Mouse (Mus musculus): ENCODE data around the gene Alkbh3.

Alkbh3 gene

GRCm38 (mm10) chr2:94010335-94011291, at the start of gene Alkbh3:
Alkbh3 (minus strand) TSS chr2:94010807.
- DNase-seq (ENCODE audit: low spot score): peak; percentile 89

- peak; percentile 8 for DNase-seq (ENCODE audit: low spot score)
These were observed 48.9 kb upstream of the Alkbh3 start for GRCm38 (mm10) chr2:94059459-94059858.

GRCm38 (mm10) chr2:94054813-94055212, 44.2 kb upstream of the Alkbh3 start:
- DNase-seq (ENCODE audit: low spot score): peak; percentile 38

DNA sequence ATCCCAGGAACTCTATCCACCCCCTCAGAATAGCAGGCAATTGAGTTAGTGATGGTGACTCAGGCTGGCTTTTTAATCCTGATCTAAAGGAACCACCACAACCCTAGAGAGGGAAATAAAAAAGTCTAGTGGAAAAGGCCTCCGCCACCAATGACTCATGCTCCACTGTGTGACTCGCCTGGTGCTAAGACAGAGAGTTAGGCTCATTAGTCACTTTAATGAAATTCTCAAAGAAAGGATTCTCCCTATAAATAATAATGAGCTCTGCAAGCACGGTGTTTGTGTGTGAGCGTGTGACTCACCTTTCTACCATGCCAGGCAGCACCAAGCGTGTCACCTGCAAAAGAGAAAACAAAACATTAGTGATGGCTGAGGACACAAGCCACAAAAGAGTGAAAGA, 41.3 kb upstream of the Alkbh3 start:
- DNase-seq (ENCODE audit: low spot score): no peak

GRCm38 (mm10) chr2:94050901-94051300, 40.3 kb upstream of the Alkbh3 start:
- no peak for DNase-seq (ENCODE audit: low spot score)

DNA sequence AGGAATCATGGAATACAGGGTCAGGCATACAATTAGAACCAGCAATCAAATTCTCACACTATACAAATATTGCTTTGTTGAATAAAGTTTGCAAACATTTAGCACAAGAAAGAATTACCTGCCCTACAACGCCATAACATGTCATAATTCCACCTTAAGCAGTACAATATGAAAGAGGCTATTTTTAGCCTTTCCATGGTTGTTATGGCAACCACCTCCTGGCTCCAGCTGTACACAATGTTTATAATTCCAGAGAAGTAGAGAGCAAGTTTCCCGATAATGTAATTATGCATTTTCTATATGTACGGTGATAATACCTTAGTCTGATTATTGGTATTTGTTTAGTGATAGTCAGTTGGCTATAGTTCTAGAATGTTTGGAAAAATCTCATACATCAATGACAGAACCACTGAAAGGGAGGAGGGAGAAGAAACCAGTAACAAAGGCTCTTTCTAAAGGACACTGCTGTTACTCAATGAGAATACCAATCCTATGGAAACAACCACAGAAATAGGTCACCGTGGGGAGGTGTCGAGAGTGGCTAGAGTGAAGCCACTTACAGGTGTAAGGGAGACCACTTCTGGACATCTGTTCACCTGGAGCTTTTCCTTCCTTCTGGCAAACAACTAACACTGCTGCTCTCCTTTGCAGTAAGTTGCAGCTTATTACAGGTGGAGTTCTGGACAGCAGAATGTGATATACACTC, 39.0 kb upstream of the Alkbh3 start:
- no peak for DNase-seq (ENCODE audit: low spot score)

DNA sequence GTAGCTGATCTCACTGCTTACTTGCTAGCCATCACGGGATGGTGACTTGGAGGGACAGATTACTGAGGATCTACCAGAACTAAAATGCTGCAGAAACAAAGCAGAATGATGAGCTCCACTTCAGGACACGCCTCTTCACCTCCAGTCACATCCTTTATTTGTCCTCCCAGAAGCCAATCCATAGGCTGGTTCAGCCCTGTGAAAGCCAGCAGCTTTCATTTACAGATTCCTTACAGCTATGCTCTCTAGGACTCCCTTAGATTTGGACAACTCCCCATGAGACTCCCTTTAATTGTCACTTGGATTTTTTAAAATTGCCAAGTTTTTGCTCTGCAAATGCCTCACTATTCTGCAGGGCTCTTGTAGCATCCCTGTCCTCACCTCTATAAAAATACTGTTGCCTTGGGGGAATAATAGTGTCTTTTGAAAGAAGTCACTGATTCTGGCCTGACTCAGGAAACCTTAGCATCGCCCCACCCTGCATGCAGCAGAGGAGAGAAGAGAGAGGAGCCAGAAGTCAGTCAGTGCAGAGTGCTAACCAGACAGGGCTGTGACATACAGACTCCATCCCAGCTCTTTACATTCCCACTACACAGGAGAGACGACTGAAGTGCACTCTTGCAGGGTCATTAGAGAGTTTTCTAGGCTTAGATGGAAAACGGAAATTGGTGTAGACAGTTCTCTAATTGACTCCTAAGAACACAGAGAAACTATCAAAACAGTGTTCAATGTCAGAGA, 38.3 kb upstream of the Alkbh3 start:
- DNase-seq (ENCODE audit: low spot score): no peak

DNA sequence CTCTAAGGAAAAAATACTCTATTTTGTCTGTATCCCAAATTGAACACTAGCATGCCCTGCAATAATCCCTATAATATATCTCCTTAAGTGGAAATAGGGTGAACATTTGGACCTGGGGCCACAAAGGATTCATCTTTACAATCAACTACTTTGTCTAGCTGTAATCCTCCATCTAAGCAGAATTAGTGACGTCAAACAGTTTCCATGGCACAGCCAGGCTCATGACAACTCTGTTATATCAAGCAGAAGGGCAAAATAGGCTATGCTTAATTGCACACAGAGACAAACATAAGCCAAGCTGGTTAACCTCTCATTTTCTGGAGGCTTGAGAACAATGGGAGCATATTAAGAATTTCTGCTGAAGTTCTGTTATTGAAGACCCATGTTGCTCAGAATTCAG, 37.7 kb upstream of the Alkbh3 start:
- no peak for DNase-seq (ENCODE audit: low spot score)

DNA sequence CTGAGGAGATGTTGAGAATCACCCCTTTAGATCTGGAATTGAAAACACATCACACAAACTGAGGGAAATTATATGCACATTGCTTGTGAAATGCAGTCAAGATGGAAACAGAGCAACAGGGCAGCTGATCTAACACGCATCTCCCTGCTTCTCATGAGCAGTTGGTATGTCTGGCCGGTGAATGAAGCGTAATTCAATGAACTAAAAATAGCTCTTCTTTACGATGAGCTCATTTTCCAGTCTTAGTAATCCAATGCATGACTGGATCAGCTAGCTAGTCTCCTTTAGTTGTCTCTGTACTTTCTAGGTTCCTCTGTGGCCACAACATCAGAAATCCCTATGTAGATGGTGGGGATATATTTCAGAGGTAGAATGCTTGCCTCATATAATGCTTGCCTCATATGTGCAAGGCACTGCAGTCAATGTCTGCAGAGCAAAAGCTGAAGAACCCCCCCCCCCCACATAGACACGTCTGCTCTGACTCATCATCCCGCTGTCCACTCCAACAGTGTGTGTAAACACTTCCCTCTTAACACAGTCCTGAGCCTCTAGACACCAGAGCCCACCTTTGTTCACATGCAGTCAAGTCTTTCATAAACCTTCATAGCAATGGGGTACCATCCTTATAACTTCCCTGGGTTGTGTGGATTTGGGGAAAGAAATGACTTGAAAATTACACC, 34.9 kb upstream of the Alkbh3 start:
- no peak for DNase-seq (ENCODE audit: low spot score)

DNA sequence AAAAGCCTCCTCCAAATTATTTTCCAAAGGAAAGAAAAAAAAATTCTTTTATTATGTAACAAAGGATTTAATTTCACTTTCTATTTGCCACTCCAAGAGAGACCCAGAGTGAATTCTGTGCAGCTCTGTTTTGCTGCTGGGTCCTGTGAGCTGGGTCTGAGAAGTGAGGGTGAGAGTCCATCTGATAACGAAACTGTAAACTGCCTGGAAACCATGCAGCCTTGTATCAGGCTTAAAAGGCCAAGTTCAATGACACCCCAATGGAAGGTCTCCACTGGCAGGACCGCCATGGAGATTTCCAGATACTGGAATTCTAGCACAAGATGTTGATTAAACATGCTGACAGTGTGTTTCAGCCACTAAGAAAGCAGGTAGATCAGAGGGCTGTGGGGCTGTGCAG, 33.6 kb upstream of the Alkbh3 start:
- no peak for DNase-seq (ENCODE audit: low spot score)

DNA sequence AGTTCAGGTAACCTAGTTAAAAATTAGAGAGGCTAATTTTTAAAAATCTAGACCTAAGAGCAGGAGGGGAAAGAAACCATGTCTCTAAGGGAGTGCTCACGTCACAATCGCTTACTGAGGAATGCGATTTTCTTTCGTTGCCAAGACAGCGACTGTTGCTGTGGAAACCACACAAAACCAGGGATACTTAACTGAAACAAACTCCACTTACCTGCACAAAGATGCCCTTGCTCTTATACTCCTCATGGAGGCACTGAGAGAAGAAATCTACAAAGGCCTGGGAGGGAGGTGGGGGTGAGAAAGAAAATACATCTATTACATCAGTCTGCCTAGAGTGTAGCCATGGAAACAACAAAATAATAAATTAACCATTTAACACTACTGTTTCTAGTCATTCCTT, 33.1 kb upstream of the Alkbh3 start:
- DNase-seq (ENCODE audit: low spot score): no peak

- DNase-seq (ENCODE audit: low spot score): no peak
These were observed 31.9 kb upstream of the Alkbh3 start for GRCm38 (mm10) chr2:94042461-94042860.

- DNase-seq (ENCODE audit: low spot score): no peak
These were observed 30.0 kb upstream of the Alkbh3 start for GRCm38 (mm10) chr2:94040391-94041125.

DNA sequence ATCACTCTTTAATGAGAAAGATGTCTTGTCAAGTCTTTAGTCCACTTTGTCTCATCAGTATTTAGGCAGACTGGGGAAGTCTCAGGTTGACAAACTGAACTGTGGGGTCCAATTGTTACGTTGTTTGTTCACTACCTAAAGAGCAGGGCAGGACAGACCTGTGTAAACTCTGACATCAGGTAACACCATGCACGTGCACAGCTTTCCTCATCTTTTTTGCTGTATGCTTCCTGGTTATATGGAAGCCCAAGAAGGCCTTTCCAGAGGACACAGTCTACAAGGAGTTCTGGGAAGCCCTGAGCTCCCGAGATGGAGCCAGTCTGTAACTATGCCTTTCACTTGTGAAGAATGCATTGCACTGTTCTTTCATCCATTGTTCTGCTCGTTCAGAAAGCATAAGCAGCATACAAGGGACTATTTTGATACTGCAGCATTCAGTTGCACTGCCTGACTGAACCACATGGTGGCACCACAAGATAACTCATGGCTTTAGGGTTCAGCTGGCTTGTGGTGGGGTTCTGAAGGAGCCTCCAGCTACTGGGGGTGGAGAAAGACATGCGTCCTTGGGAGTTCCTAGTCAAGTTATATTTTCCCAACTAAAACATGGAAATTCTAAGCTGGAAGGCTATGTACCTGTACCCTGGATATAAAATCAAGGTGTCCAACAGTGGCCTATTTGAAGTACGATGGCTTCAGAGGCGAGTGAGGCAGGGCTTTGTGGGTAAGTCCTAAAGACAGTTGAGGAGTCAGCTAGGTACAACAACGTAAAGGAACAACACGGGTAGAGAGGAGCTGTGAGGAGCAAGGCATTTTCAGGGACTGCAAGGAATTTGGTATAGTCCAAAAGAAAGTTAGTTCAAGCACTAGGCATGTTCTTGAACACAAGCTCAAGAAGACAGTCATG, 25.1 kb upstream of the Alkbh3 start:
- DNase-seq (ENCODE audit: low spot score): peak; percentile 38

DNA sequence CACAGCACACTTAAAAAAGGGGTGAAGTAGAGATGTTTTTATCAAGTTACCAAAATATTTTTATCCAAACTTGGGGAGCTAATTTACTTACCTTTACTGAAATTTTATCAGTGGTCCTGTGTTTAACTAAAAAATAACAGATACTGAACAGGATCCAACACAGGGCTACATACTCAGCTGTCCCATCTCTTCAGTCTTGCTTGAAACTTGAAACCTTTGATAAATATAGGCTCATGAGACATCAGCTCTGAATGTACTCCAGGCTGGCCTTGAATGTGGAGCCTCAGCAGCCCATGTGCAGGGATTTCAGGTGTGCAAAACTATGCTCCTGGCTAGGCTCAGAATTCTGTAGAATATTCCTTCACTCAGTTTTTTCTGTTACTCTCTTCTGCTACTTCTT, 20.0 kb upstream of the Alkbh3 start:
- DNase-seq (ENCODE audit: low spot score): no peak

DNA sequence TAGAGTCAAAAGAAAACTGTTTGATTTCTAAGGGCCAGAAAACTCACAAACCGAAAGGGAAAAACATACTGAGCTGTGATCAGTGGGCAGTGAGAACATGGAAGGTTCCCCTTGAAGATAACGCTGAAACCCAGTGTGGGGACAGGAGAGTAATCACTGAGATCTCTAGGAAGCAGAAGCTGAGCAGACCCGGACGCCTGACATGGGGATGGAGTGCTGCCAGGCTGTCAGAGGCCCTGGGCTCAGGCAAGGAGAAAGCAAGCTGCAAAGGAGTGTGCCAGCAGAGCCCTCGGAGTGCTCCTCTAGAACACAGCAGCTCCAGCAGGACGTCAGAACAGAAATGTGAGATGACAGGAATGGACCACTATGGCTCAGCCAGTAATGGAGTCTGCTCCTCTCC, 14.0 kb upstream of the Alkbh3 start:
- DNase-seq (ENCODE audit: low spot score): no peak

- DNase-seq (ENCODE audit: low spot score): peak; percentile 84
These were observed 8.3 kb downstream of the Alkbh3 start for GRCm38 (mm10) chr2:94002331-94002730.

DNA sequence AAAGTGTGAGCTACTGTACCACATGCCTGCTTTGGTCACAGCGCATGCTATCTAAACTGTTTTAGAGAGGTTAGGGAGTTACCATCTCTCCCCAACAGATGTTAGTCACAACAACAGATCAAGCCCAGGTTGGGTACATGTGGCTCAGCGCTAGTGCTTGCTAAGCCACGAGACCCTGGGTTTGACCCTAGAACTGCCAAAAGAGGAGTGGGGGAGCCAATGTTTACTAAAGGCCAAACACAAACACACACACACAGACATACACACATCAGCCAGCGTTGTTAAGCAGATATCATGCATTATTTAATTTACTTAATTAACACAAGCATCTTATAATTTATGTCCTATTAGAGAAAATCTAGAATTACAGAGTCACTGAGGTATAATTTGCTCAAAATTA, 8.7 kb downstream of the Alkbh3 start:
- no peak for DNase-seq (ENCODE audit: low spot score)

DNA sequence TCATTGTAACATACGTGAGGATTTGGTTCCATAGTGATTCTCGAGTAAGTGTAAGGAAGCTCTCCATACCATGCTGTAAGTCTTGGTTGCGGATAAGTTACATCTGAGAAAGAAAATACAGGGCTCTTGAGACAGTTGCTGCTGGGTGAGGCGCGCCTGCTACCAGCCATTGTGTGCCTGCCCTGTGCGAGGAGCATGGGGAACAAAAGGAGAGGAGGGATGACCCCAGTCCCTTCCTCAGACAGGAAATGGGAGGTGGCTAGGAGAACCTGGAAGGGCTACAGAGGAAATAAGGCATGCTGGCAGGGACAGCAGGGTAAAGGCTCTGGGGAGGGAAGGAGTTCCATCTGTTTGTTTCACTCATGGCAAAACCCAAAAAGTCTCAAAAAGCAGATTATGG, 9.2 kb downstream of the Alkbh3 start:
- DNase-seq (ENCODE audit: low spot score): peak; percentile 46

GRCm38 (mm10) chr2:93996254-93996653, 14.4 kb downstream of the Alkbh3 start, which contains the start of gene Gm27027:
Gm27027 (minus strand) TSS chr2:93996354.
- DNase-seq (ENCODE audit: low spot score): no peak

All from lung, postnatal 25 days (tissue).